Mouse (Mus musculus) neural tube, embryonic 13.5 days (tissue): ENCODE data around the gene Mcoln3. TPM values are rescaled to one million over a fixed set of nuclear protein-coding genes. Genes with fewer than 3 reads are reported as not detected.

Experiments
- ATAC-seq: fragments of 200-750 bp; cut with Nextera tagmentation; 2 replicates; pipeline ENCODE4 v1.8.0; 2017; ENCODE audit warnings: low read depth, mild to moderate bottlenecking, moderate TSS enrichment, moderate library complexity
- H3K27ac ChIP-seq: fragments of 300-500 bp; sonication (generic); replicated peaks from 2 replicates; pipeline ENCODE4 v1.5.1; 2015; ENCODE audit warnings: moderate library complexity, mild to moderate bottlenecking, inconsistent platforms
- H3K27me3 ChIP-seq: fragments of 300-500 bp; sonication (generic); 2 replicates; pipeline ENCODE4 v1.6.1; 2015; ENCODE audit warnings: mild to moderate bottlenecking, inconsistent platforms
- H3K36me3 ChIP-seq: fragments of 300-500 bp; sonication (generic); 2 replicates; pipeline ENCODE4 v1.6.1; 2015; ENCODE audit warnings: mild to moderate bottlenecking, inconsistent platforms
- H3K4me1 ChIP-seq: fragments of 300-500 bp; sonication (generic); replicated peaks from 2 replicates; pipeline ENCODE4 v1.6.1; 2015; ENCODE audit warnings: inconsistent platforms
- H3K4me2 ChIP-seq: fragments of 300-500 bp; sonication (generic); 2 replicates; pipeline ENCODE4 v1.6.1; 2015; ENCODE audit warnings: inconsistent platforms, mild to moderate bottlenecking, moderate library complexity
- H3K4me3 ChIP-seq: fragments of 300-500 bp; sonication (generic); 2 replicates; pipeline ENCODE4 v1.5.1; 2015; ENCODE audit warnings: mild to moderate bottlenecking, inconsistent platforms
- H3K9ac ChIP-seq: fragments of 300-500 bp; sonication (generic); 2 replicates; pipeline ENCODE4 v1.6.1; 2015; ENCODE audit warnings: moderate library complexity, mild to moderate bottlenecking, inconsistent platforms
- H3K9me3 ChIP-seq: fragments of 300-500 bp; sonication (generic); 2 replicates; pipeline ENCODE4 v1.6.1; 2016; ENCODE audit warnings: inconsistent platforms
- WGBS: fragments of 180-500 bp; shearing (Covaris S2); methylation state at CpG from one replicate; pipeline ENCODE4 v1.1.7; 2015; 5-methylcytosine and 5-hydroxymethylcytosine counted together
- polyA plus RNA-seq: library from polyadenylated mRNA; unstranded; fragments of >200 nt; fragmentation: Nextera tagmentation; extraction: Ambion mirVana; gene quantifications from 2 replicates; pipeline ENCODE4 v1.2.1, GENCODE M21; 2015

Mcoln3 gene
- polyA plus RNA-seq, result 0.24 and 0.32 TPM in 2 replicates

GRCm38 (mm10) chr3:146117258-146117996 lies at the start of gene Mcoln3:
Gene Mcoln3, plus strand, starts transcription at chr3:146117450.
- Histone ChIP-seq H3K9ac (no peak within 1 kb of the TSS), H3K4me1 (peaks cover 15% of the 10 kb centered on the region), H3K27ac (no peak within 1 kb of the TSS), H3K36me3 (no peaks in the 10 kb centered on the region), H3K9me3 (no peaks in the 10 kb centered on the region), H3K4me3 (no peak within 1 kb of the TSS), H3K4me2 (peak within 1 kb of the TSS; percentile 24), H3K27me3 (peaks cover 33% of the 10 kb centered on the region)
- no peak for ATAC-seq
- 9% methylated on average over 35 of the region's 35 CpGs for WGBS

DNA sequence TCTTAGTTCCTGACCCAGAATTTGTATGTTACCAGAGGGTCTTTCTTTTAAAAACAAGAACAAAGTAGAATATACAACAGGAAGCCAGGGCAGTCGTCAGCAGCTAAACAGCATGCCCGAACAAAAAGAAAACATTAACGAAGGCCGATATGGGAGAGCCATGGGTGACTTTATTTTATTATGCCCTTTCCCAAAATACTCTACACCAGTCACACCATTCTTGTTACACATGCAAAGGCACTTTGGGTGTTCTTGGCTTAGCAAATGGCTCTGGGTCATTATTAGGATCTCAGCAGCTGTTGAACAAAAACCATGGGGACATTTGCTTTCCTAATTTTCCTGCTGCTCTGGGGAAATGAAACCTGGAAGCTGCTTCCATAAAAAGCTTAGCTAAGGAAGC lies 48.0 kb upstream of the Mcoln3 start:
- no peak overlapping the region for H3K27ac ChIP-seq
- no peak overlapping the region for H3K9ac ChIP-seq
- no peaks in the 10 kb centered on the region for H3K27me3 ChIP-seq
- no peak overlapping the region for H3K4me2 ChIP-seq
- no peaks in the 10 kb centered on the region for H3K9me3 ChIP-seq
- H3K36me3 ChIP-seq, result no peaks in the 10 kb centered on the region
- 75% methylated on average over 4 of the region's 4 CpGs for WGBS
- H3K4me3 ChIP-seq, result no peak overlapping the region
- H3K4me1 ChIP-seq, result no peaks in the 10 kb centered on the region
- ATAC-seq, result no peak

DNA sequence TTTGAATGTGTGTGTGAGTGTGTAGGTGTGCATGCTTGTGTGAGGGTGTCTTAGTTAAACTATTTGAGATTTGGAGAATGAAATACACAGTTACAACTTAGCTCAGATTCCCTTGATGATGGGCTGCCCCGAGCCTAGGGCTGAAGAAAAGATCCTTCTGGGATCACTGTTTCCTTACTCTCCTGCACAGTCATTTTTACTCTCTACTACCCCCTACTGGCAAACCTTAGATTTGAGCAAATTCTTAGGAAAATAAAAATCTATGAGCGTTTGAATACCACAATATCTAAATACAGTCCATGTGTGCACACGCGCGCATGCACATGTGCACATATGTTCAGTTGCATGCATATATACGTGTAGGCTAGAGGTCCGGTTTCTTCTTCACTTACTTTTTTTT lies 44.5 kb upstream of the Mcoln3 start:
- no peaks in the 10 kb centered on the region for H3K4me1 ChIP-seq

DNA sequence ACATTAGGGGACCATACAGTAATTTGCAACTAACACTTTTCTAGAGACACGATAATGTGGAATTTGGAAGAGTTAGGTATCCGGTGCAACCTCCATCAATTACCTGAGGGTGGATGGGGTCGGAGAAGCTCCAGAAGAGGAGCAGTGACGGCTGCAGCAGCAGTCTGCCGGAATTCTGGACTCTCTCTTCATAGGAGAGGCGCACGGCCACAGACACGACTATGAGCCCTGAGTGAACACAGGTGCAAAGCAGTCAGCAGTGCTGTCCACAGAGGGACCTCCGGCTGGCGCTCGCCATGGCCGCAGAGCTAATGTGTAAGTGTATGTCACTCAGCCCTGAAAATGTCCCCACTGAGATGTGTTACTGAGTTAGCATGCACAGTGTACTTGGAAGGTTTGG lies 37.0 kb upstream of the Mcoln3 start:
- no peak overlapping the region for H3K9ac ChIP-seq
- H3K4me1 ChIP-seq, result no peaks in the 10 kb centered on the region
- H3K4me2 ChIP-seq, result no peak overlapping the region
- H3K9me3 ChIP-seq, result no peaks in the 10 kb centered on the region
- no peak overlapping the region for H3K27ac ChIP-seq
- WGBS, result 91% methylated on average over 12 of the region's 12 CpGs
- H3K4me3 ChIP-seq, result no peak overlapping the region
- ATAC-seq, result no peak
- no peaks in the 10 kb centered on the region for H3K27me3 ChIP-seq
- no peaks in the 10 kb centered on the region for H3K36me3 ChIP-seq

More for the DNA sequence above, 44.5 kb upstream of the Mcoln3 start:
- H3K9me3 ChIP-seq, result no peaks in the 10 kb centered on the region
- H3K27me3 ChIP-seq, result no peaks in the 10 kb centered on the region
- H3K9ac ChIP-seq, result no peak overlapping the region
- H3K36me3 ChIP-seq, result no peaks in the 10 kb centered on the region
- 76% methylated on average over 7 of the region's 7 CpGs for WGBS
- H3K27ac ChIP-seq, result no peak overlapping the region
- ATAC-seq, result 0 out of 2 replicates have a peak, but pooled peaks have one; percentile 40
- no peak overlapping the region for H3K4me3 ChIP-seq
- no peak overlapping the region for H3K4me2 ChIP-seq

DNA sequence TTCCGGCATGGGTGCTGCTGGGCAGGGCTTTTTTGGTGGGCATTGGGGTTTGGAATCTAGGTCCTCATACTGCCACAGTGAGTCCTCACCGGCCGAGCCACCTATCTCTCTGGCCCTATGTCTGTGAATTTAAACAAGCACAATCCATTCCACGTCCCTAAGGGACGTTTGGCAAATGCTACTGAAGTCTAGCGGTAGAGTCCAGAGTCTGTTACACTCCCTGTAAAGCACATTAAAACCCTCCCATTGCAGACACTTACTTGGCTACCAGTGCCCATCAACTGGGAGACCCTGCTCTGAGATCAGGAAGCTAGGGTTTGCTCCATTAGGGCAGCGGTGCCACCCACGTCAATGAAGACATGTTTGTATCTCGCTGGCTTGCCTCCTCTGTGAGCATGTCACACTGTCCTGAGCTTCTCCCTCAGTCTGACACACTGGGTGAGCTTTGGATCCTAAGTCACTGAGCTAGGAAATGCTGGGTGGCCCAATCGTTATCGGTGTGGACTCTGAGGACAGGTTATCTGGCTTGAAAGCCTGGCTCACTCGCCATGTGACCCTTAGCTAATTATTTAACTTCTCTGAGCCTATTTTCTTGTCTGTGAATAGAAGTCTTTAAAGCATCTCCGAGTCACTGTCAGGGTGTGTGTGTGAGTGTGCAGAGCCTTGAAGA lies 26.1 kb upstream of the Mcoln3 start:
- 92% methylated on average over 13 of the region's 13 CpGs for WGBS
- no peaks in the 10 kb centered on the region for H3K9me3 ChIP-seq
- H3K9ac ChIP-seq, result no peak overlapping the region
- no peaks in the 10 kb centered on the region for H3K36me3 ChIP-seq
- no peak for ATAC-seq
- H3K4me1 ChIP-seq, result no peaks in the 10 kb centered on the region
- no peak overlapping the region for H3K4me3 ChIP-seq
- H3K27ac ChIP-seq, result no peak overlapping the region
- no peaks in the 10 kb centered on the region for H3K27me3 ChIP-seq
- no peak overlapping the region for H3K4me2 ChIP-seq

- Histone ChIP-seq H3K36me3 (no peaks in the 10 kb centered on the region), H3K4me3 (no peak overlapping the region), H3K4me1 (no peaks in the 10 kb centered on the region), H3K9ac (no peak overlapping the region), H3K9me3 (no peaks in the 10 kb centered on the region), H3K4me2 (no peak overlapping the region), H3K27me3 (no peaks in the 10 kb centered on the region), H3K27ac (no peak overlapping the region)
- ATAC-seq, result no peak
- 91% methylated on average over 10 of the region's 10 CpGs for WGBS
Observed at GRCm38 (mm10) chr3:146095066-146095465, 22.2 kb upstream of the Mcoln3 start.

- no peak for ATAC-seq
- no peaks in the 10 kb centered on the region for H3K4me1 ChIP-seq
- H3K4me2 ChIP-seq, result no peak overlapping the region
- no peak overlapping the region for H3K27ac ChIP-seq
- no peaks in the 10 kb centered on the region for H3K36me3 ChIP-seq
- WGBS, result 93% methylated on average over 7 of the region's 7 CpGs
- H3K9ac ChIP-seq, result no peak overlapping the region
- no peaks in the 10 kb centered on the region for H3K27me3 ChIP-seq
- no peak overlapping the region for H3K4me3 ChIP-seq
- H3K9me3 ChIP-seq, result no peaks in the 10 kb centered on the region
Observed at GRCm38 (mm10) chr3:146096986-146097385, 20.3 kb upstream of the Mcoln3 start.

GRCm38 (mm10) chr3:146097861-146098260 lies 19.4 kb upstream of the Mcoln3 start:
- H3K4me2 ChIP-seq, result no peak overlapping the region
- H3K27me3 ChIP-seq, result no peaks in the 10 kb centered on the region
- H3K4me3 ChIP-seq, result no peak overlapping the region
- WGBS, result 87% methylated on average over 4 of the region's 4 CpGs
- H3K27ac ChIP-seq, result no peak overlapping the region
- H3K9ac ChIP-seq, result no peak overlapping the region
- H3K36me3 ChIP-seq, result no peaks in the 10 kb centered on the region
- H3K9me3 ChIP-seq, result no peaks in the 10 kb centered on the region
- ATAC-seq, result no peak
- H3K4me1 ChIP-seq, result no peaks in the 10 kb centered on the region

GRCm38 (mm10) chr3:146099925-146100324 lies 17.3 kb upstream of the Mcoln3 start:
- H3K4me2 ChIP-seq, result no peak overlapping the region
- H3K9me3 ChIP-seq, result no peaks in the 10 kb centered on the region
- H3K9ac ChIP-seq, result no peak overlapping the region
- no peak overlapping the region for H3K27ac ChIP-seq
- H3K4me1 ChIP-seq, result no peaks in the 10 kb centered on the region
- ATAC-seq, result no peak
- H3K4me3 ChIP-seq, result no peak overlapping the region
- H3K27me3 ChIP-seq, result no peaks in the 10 kb centered on the region
- H3K36me3 ChIP-seq, result no peaks in the 10 kb centered on the region

GRCm38 (mm10) chr3:146102049-146102448 lies 15.2 kb upstream of the Mcoln3 start:
- H3K9ac ChIP-seq, result no peak overlapping the region
- ATAC-seq, result no peak
- H3K4me3 ChIP-seq, result no peak overlapping the region
- no peak overlapping the region for H3K4me2 ChIP-seq
- H3K27me3 ChIP-seq, result no peaks in the 10 kb centered on the region
- WGBS, result 55% methylated on average over 6 of the region's 6 CpGs
- H3K27ac ChIP-seq, result no peak overlapping the region
- H3K4me1 ChIP-seq, result peaks cover 5% of the 10 kb centered on the region
- no peaks in the 10 kb centered on the region for H3K9me3 ChIP-seq
- H3K36me3 ChIP-seq, result no peaks in the 10 kb centered on the region

GRCm38 (mm10) chr3:146107116-146107849 lies 10.0 kb upstream of the Mcoln3 start:
- Histone ChIP-seq H3K27ac (no peak overlapping the region), H3K4me3 (peak overlapping the region; percentile 41), H3K4me2 (peak overlapping the region; percentile 80), H3K27me3 (no peaks in the 10 kb centered on the region), H3K36me3 (no peaks in the 10 kb centered on the region), H3K9me3 (no peaks in the 10 kb centered on the region), H3K4me1 (peaks cover 13% of the 10 kb centered on the region), H3K9ac (peak overlapping the region; percentile 44)
- ATAC-seq, result peak; percentile 83
- 7% methylated on average over 18 of the region's 18 CpGs for WGBS

DNA sequence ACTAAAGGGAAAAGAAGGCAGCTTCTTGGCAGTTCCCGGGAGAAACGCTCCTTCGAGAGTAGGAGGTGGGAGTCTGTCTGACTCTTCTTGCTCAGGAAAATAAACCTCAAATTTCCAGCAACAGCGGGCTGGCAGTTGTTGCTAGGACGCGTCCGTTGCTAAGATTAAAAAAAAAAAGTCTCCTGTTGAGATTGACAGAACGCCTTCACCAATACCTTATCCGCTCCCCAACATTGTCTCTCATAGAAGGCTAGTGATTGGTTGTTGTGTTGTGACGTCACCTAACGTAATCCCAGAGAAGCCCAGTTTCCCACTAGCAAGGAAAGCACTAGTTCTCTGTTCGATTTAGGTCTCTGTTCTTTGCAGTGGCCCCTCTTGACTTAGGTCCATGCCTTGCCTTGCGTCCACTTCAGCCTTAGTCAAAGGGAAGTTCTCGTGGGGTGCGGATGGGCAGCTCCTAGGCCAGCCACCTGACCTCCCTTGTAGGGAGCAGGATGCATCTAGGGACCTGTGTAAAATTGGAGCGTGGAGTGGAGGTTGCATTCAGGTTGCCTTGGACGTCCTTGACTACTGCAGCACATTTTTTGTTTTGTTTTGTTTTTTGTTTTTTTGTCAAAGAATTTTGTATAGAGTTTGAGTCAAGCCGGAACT lies 9.2 kb upstream of the Mcoln3 start, which contains the start of gene Wdr63:
TSS of gene Wdr63 (minus strand) at position 210 of the 651 bp plus-strand sequence.
- Histone ChIP-seq H3K27me3 (no peaks in the 10 kb centered on the region), H3K27ac (no peak within 1 kb of the TSS), H3K4me1 (peaks cover 13% of the 10 kb centered on the region), H3K9ac (peak within 1 kb of the TSS; percentile 44), H3K4me2 (peak within 1 kb of the TSS; percentile 80), H3K36me3 (no peaks in the 10 kb centered on the region), H3K4me3 (peak within 1 kb of the TSS; percentile 41), H3K9me3 (no peaks in the 10 kb centered on the region)
- ATAC-seq, result peak; percentile 97
- WGBS, result 13% methylated on average over 18 of the region's 18 CpGs
